Mouse (Mus musculus): ENCODE results near the gene Dgat2. TPM values are rescaled to one million over a fixed set of nuclear protein-coding genes. Genes with fewer than 3 reads are reported as not detected.

Gene Dgat2
- total and polyA plus RNA-seq, 2 experiments from 2014 or later = 29.9 to 37.8 TPM

DNA sequence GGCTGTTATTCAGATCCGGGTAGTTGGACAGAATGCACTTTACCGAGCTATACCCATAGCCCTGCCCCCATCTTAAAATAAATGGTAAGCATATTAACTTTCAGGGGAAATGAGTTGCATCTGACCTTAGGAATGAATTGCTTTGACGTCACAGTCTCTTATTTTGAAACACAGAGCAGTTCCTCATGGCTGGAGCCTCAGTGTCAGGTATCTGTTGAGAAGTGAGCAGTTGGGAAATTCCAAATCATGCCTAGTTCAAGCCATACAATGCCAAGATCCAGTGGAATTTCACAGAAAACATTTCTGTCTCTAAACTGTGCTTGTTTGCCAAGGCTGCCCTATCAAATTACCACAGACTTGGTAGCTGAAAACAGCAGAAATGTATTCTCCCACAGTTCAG lies 39.3 kb downstream of the Dgat2 start:
- Histone ChIP-seq H3K36me3 (ENCODE audit: insufficient read depth, low read length) (no peaks in the 10 kb centered on the region), H3K27ac (no peak overlapping the region), H3K9ac (replicated peaks; ENCODE audit: low read length) (no peak overlapping the region), H3K4me1 (ENCODE audit: insufficient read depth, low read length) (peaks cover 15% of the 10 kb centered on the region), H3K27me3 (ENCODE audit: insufficient read depth, low read length) (no peaks in the 10 kb centered on the region), H3K9me3 (ENCODE audit: low read length) (no peaks in the 10 kb centered on the region), H3K4me3 (ENCODE audit: low read length) (no peak overlapping the region), H3K4me2 (ENCODE audit: low read depth, low read length) (no peak overlapping the region)
- ATAC-seq (no peak), DNase-seq (ENCODE audit: low spot score) (no peak)
- TF ChIP-seq CTCF (IDR thresholded peaks at IDR 0.05; ENCODE audit: low read depth) = no peak
- WGBS = 82% methylated on average over 3 of the region's 3 CpGs

DNA sequence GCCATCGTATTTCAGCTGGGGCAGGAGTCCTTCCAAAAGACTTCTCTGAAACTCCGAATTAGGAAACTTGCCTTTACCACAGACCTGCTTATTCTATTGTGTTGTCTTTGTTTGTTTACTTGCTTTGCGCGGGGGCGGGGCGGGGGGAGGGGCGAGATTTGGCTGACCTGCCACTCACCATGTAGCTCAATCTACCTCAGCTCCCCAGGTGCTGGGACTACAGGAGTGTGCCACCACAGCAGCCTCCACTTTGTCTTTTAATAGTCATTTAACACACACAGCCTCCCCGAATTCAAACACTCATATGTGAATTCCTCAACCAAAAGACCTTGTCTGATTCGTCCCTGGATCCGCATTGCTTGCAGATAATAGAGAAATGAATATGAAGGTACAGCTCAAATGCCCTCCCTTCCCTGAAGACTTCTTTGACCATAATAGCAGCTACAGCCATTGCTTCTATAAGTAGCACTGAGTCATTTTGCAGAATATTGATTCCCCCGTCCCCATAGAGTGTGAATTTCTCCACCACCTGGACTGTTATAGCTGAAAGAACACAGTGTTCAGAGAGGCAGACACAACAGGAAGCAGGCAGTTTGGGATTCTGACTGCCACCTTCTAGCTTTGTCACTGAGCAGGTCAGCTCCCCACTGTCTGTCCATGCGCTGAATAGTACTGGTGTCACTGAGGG lies 40.5 kb downstream of the Dgat2 start:
- WGBS = 23% methylated on average over 12 of the region's 12 CpGs
- no peaks in the 10 kb centered on the region for H3K9me3 ChIP-seq (ENCODE audit: low read length)
- H3K4me2 ChIP-seq (ENCODE audit: low read depth, low read length) = peak overlapping the region; percentile 76
- ATAC-seq = no peak
- DNase-seq (ENCODE audit: low spot score) = no peak
- no peak for TF ChIP-seq CTCF (IDR thresholded peaks at IDR 0.05; ENCODE audit: low read depth)
- H3K4me1 ChIP-seq (ENCODE audit: insufficient read depth, low read length) = peaks cover 15% of the 10 kb centered on the region
- H3K4me3 ChIP-seq (ENCODE audit: low read length) = peak overlapping the region; percentile 90
- H3K9ac ChIP-seq (replicated peaks; ENCODE audit: low read length) = peak overlapping the region; percentile 42
- H3K36me3 ChIP-seq (ENCODE audit: insufficient read depth, low read length) = no peaks in the 10 kb centered on the region
- no peaks in the 10 kb centered on the region for H3K27me3 ChIP-seq (ENCODE audit: insufficient read depth, low read length)
- peak overlapping the region; percentile 52; the same call in 1 of the 2 replicates for H3K27ac ChIP-seq

DNA sequence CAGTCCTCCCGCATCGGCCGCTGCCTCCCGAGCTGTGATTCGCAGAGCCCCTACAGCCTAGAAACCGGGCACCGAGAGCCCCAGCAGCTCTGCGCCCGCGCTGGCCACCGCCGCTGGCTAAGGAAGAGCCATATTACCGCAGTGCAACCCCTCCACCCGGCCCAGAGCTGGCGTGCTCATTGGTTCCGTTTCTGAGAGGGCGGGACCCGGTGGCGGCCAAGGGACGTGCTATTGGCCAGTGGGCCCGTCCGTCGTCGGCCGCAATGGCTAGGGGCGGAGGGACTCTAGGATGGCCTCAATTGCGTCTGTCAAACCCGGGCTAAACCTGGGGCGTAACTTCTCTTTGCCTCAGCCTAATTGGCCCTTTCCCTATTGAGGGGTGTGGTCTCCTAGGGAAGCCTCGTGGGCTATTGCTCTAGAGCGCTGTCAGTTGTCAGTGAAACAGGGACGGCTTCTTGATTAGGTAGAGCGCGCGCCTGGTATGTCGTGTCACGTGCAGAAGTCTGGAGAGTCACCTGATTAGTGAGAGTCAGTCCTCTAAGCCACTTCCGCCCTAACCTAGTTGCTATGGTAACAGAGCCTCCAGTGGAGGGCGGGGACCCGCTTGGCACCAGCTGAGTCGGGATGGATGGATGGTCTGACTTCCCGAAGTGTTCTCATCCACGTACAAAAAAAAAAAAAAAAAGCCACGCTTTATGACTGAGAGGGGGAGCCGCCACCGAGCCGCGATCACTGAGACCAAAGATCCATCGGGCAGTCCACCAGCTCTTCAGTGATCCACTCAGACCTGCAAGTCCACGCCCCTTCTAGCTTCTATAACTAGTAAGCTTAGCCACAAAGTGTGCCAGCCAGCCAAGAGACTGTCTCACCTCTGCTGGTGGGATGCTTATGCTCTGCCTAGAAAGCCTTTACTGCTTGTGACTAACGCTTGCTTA lies 41.3 kb downstream of the Dgat2 start, which contains the start of gene Uvrag:
TSS of gene Uvrag (minus strand) at position 158 of the 935 bp plus-strand sequence.
- Histone ChIP-seq H3K9ac (replicated peaks; ENCODE audit: low read length) (peak within 1 kb of the TSS; percentile 91), H3K27me3 (ENCODE audit: insufficient read depth, low read length) (no peaks in the 10 kb centered on the region), H3K9me3 (ENCODE audit: low read length) (no peaks in the 10 kb centered on the region), H3K4me3 (ENCODE audit: low read length) (peak within 1 kb of the TSS; percentile 90), H3K4me1 (ENCODE audit: insufficient read depth, low read length) (peaks cover 15% of the 10 kb centered on the region), H3K27ac (peak within 1 kb of the TSS; percentile 92), H3K4me2 (ENCODE audit: low read depth, low read length) (peak within 1 kb of the TSS; percentile 76), H3K36me3 (ENCODE audit: insufficient read depth, low read length) (no peaks in the 10 kb centered on the region)
- ATAC-seq (peak; percentile 99), DNase-seq (ENCODE audit: low spot score) (peak; percentile 99)
- WGBS = under 1% methylated on average over 51 of the region's 51 CpGs
- no peak for TF ChIP-seq CTCF (IDR thresholded peaks at IDR 0.05; ENCODE audit: low read depth)

DNA sequence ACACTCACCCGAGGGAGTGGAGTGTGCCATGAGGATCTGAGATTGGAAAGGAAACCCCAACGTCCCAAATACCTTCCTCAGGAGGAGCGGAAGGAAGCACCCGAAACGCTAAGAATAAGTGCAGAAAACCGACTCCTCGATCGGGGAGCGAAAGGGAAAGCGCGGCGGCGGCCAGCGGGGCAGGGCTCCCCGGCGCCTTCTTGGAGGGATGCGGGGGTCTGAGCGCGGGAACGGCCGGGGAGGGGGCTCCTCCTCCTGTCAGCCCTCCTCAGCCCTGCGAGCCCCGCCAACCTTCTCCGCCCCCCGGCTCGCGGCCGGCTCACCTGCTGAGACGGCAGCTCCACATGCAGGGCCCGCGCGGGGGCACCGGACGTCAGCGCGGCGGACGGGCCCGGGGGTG lies 42.0 kb downstream of the Dgat2 start:
- TF ChIP-seq CTCF (IDR thresholded peaks at IDR 0.05; ENCODE audit: low read depth) = no peak
- no peaks in the 10 kb centered on the region for H3K27me3 ChIP-seq (ENCODE audit: insufficient read depth, low read length)
- peaks cover 15% of the 10 kb centered on the region for H3K4me1 ChIP-seq (ENCODE audit: insufficient read depth, low read length)
- ATAC-seq (peak; percentile 0), DNase-seq (ENCODE audit: low spot score) (no peak)
- peak overlapping the region; percentile 92 for H3K27ac ChIP-seq
- H3K9ac ChIP-seq (replicated peaks; ENCODE audit: low read length) = peak overlapping the region; percentile 91
- peak overlapping the region; percentile 90 for H3K4me3 ChIP-seq (ENCODE audit: low read length)
- peak overlapping the region; percentile 76 for H3K4me2 ChIP-seq (ENCODE audit: low read depth, low read length)
- under 1% methylated on average over 36 of the region's 39 CpGs for WGBS
- no peaks in the 10 kb centered on the region for H3K9me3 ChIP-seq (ENCODE audit: low read length)
- no peaks in the 10 kb centered on the region for H3K36me3 ChIP-seq (ENCODE audit: insufficient read depth, low read length)

DNA sequence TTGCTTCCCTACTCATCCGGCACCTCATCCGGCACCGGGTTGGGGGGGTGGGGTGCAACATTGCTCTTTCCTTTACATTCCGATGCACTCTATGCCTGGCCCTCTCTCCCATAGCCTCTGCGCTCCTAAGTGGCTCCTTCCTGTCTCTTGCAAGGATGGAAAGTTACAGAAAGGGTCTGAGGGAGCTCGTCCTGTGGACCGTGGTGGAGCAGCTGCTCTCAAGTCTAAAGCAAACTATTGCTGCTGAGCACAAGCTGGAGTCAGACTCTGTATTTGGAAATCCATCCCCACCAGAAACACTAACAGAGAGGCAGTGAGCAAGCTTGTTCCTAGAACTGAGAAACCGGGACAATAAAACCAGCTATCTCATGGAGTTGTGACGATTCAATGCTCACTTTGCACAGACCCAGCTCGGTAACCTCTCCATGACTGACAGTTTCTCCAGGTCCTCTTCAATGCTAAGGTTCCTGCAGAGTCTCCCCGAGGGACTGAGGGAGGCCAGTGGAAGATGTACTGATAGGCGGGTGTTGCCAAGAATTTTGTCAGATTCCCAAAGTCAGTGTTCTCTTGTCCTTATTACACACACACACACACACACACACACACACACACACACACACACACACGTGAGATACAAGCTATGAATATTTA lies 42.6 kb downstream of the Dgat2 start:
- ATAC-seq = no peak
- H3K4me1 ChIP-seq (ENCODE audit: insufficient read depth, low read length) = peaks cover 15% of the 10 kb centered on the region
- WGBS = under 1% methylated on average over 13 of the region's 13 CpGs
- H3K27me3 ChIP-seq (ENCODE audit: insufficient read depth, low read length) = no peaks in the 10 kb centered on the region
- H3K27ac ChIP-seq = peak overlapping the region; percentile 92
- peak overlapping the region; percentile 76 for H3K4me2 ChIP-seq (ENCODE audit: low read depth, low read length)
- peak overlapping the region; percentile 90 for H3K4me3 ChIP-seq (ENCODE audit: low read length)
- peak overlapping the region; percentile 91 for H3K9ac ChIP-seq (replicated peaks; ENCODE audit: low read length)
- peak; percentile 37 for DNase-seq (ENCODE audit: low spot score)
- TF ChIP-seq CTCF (IDR thresholded peaks at IDR 0.05; ENCODE audit: low read depth) = no peak
- no peaks in the 10 kb centered on the region for H3K9me3 ChIP-seq (ENCODE audit: low read length)
- H3K36me3 ChIP-seq (ENCODE audit: insufficient read depth, low read length) = no peaks in the 10 kb centered on the region

DNA sequence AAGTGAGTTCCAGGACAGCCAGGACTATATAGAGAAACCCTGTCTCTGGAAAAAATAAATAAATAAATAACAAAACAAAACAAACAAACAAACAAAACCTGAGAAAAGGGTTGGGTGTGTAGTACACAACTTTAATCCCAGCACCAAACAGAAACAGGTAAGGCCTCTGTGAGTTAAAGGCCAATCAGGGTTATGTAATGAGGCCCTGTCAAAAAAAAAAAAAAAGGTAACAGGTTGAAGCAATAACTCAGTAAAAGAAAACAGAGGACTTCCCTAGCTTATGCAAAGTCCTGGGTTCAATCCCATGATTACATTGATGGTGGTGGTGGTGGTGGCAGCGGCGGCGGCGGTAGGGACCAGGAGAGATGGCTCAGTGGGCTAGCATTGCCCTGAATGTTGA lies 45.0 kb downstream of the Dgat2 start:
- no peak overlapping the region for H3K4me3 ChIP-seq (ENCODE audit: low read length)
- TF ChIP-seq CTCF (IDR thresholded peaks at IDR 0.05; ENCODE audit: low read depth) = no peak
- DNase-seq (ENCODE audit: low spot score) = no peak
- H3K27ac ChIP-seq = no peak overlapping the region
- ATAC-seq = no peak
- H3K4me2 ChIP-seq (ENCODE audit: low read depth, low read length) = no peak overlapping the region
- no peak overlapping the region for H3K9ac ChIP-seq (replicated peaks; ENCODE audit: low read length)
- H3K27me3 ChIP-seq (ENCODE audit: insufficient read depth, low read length) = no peaks in the 10 kb centered on the region
- H3K9me3 ChIP-seq (ENCODE audit: low read length) = no peaks in the 10 kb centered on the region
- 96% methylated on average over 4 of the region's 4 CpGs for WGBS
- H3K4me1 ChIP-seq (ENCODE audit: insufficient read depth, low read length) = peaks cover 15% of the 10 kb centered on the region
- H3K36me3 ChIP-seq (ENCODE audit: insufficient read depth, low read length) = no peaks in the 10 kb centered on the region
